29 mouse cellular contexts compared by ENCODE assay signal in the genomic region with DNA sequence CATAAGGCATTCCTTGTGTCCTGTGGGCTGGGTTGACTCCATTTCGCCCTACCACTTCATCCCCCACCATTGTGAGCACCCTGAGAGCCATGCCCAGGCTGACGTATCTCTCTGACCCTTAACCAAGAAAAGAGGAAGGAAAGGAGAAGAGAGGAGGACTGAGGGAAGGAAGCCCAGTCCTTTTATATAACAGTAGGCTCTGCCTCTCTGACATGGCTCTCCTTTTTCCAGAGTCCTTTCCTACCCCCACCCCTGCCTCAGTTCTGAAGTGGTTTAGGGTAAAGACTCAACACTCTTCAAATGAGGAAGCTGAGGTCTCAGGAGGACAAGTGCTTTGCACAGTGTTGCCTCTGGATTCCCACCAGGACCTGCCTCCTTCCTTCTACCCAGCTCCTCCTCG. TPM values are rescaled to one million over a fixed set of nuclear protein-coding genes. Genes with fewer than 3 reads are reported as not detected.
DNase-seq lines count a peak whose midpoint lies in the region; ATAC-seq and TF ChIP-seq lines count a peak whose summit lies in the region.
"Had no signal": no experiment of that assay in that cellular context is flagged by ENCODE, and none has a peak within 500 bp of the region (broad histone marks: within the 10 kb centered on the region; RNA-seq: fewer than 3 reads in every experiment).

No protein-coding gene starts in this region.

- WGBS in liver, embryonic 13.5 days (ENCODE audit: insufficient replicate concordance): 23% methylated on average over 3 of the region's 3 CpGs
- 26% methylated on average over 3 of the region's 3 CpGs for WGBS in liver, postnatal 0 days (ENCODE audit: insufficient replicate concordance)
- 71% methylated on average over 3 of the region's 3 CpGs for WGBS in embryonic facial prominence, embryonic 10.5 days

- TF ChIP-seq EP300 in liver, postnatal 0 days (IDR thresholded peaks at IDR 0.05; ENCODE audit: low read depth): no peak

- TF ChIP-seq CTCF in liver, postnatal 0 days (IDR thresholded peaks at IDR 0.05; ENCODE audit: low read depth): no peak

- no peak overlapping the region for H3K4me3 ChIP-seq in liver, embryonic 13.5 days (replicated peaks)
- H3K4me3 ChIP-seq in liver, postnatal 0 days (ENCODE audit: low read depth, low read length): no peak overlapping the region
- no peak overlapping the region for H3K4me3 ChIP-seq in embryonic facial prominence, embryonic 10.5 days
- H3K4me3 ChIP-seq: heart, embryonic 15.5 days; intestine, embryonic 15.5 days; lung, embryonic 15.5 days; neural tube, embryonic 15.5 days had no signal

- no peak overlapping the region for H3K4me2 ChIP-seq in liver, embryonic 13.5 days
- no peak overlapping the region for H3K4me2 ChIP-seq in liver, postnatal 0 days (ENCODE audit: low read depth, low read length)
- H3K4me2 ChIP-seq: heart, embryonic 15.5 days; intestine, embryonic 15.5 days; lung, embryonic 15.5 days; neural tube, embryonic 15.5 days had no signal

- no peaks in the 10 kb centered on the region for H3K27me3 ChIP-seq in liver, embryonic 13.5 days
- no peaks in the 10 kb centered on the region for H3K27me3 ChIP-seq in liver, postnatal 0 days (ENCODE audit: insufficient read depth, low read length)
- H3K27me3 ChIP-seq in embryonic facial prominence, embryonic 10.5 days (replicated peaks; ENCODE audit: low read depth, poor library complexity, severe bottlenecking): no peaks in the 10 kb centered on the region
- H3K27me3 ChIP-seq: CH12.LX; heart, embryonic 15.5 days; intestine, embryonic 15.5 days; lung, embryonic 15.5 days; neural tube, embryonic 15.5 days had no signal

- peak overlapping the region; percentile 25; the same call in 1 of the 2 replicates for H3K27ac ChIP-seq in liver, embryonic 13.5 days
- H3K27ac ChIP-seq in liver, postnatal 0 days (ENCODE audit: low read depth): 0 out of 2 replicates have a peak overlapping the region, but pooled peaks have one; percentile 3
- H3K27ac ChIP-seq in embryonic facial prominence, embryonic 10.5 days (replicated peaks): no peak overlapping the region
- H3K27ac ChIP-seq: heart, embryonic 15.5 days; intestine, embryonic 15.5 days; liver, embryonic 14.5 days; lung, embryonic 15.5 days; neural tube, embryonic 15.5 days; stomach, postnatal 0 days had no signal

- no peak for ATAC-seq in liver, embryonic 13.5 days (ENCODE audit: low read depth)
- ATAC-seq in liver, postnatal 0 days: no peak
- ATAC-seq in neutrophil, adult 5-6 weeks (ENCODE audit: extremely low read depth, insufficient number of reproducible peaks, low FRiP score, poor library complexity, severe bottlenecking): 0 out of 2 replicates have a peak, but pooled peaks have one; percentile 10
- ATAC-seq: activated CD4-positive, CD25-positive, alpha-beta regulatory T cell, adult 4 months; forebrain, embryonic 14.5 days; hindbrain, embryonic 16.5 days; intestine, embryonic 15.5 days had no signal

- H3K9me3 ChIP-seq in liver, embryonic 13.5 days (replicated peaks): no peaks in the 10 kb centered on the region
- H3K9me3 ChIP-seq in liver, postnatal 0 days (ENCODE audit: low read length): no peaks in the 10 kb centered on the region
- no peaks in the 10 kb centered on the region for H3K9me3 ChIP-seq in embryonic facial prominence, embryonic 10.5 days
- H3K9me3 ChIP-seq: G1E; heart, embryonic 15.5 days; intestine, embryonic 15.5 days; lung, embryonic 15.5 days; neural tube, embryonic 15.5 days had no signal

- H3K36me3 ChIP-seq in liver, embryonic 13.5 days: no peaks in the 10 kb centered on the region
- H3K36me3 ChIP-seq in liver, postnatal 0 days (replicated peaks; ENCODE audit: insufficient read depth, low read length): no peaks in the 10 kb centered on the region
- no peaks in the 10 kb centered on the region for H3K36me3 ChIP-seq in embryonic facial prominence, embryonic 10.5 days (replicated peaks)
- H3K36me3 ChIP-seq: G1E; heart, embryonic 15.5 days; intestine, embryonic 15.5 days; lung, embryonic 15.5 days; neural tube, embryonic 15.5 days had no signal

- no peak for DNase-seq in liver, embryonic 13.5 days
- DNase-seq in liver (no peak), MEL-GATA-1-ER (ENCODE audit: extremely low read depth, low read depth) (peak; percentile 74)
- no peak for DNase-seq in liver, postnatal 0 days
- no peak for DNase-seq in embryonic facial prominence, embryonic 10.5 days (ENCODE audit: low spot score)
- no peak for DNase-seq in urinary bladder, postnatal 14 days (ENCODE audit: low spot score)
- DNase-seq: adrenal gland, adult 8-10 months; B cell, adult 2 months; cerebellum, adult 18-20 months; cerebellum, postnatal 14 days; gastrocnemius, postnatal 10 days; heart, adult 18-20 months; heart, postnatal 36 days; kidney, adult 8-10 months; kidney, postnatal 14 days; thymus, adult 2 months; thymus, postnatal 4 days had no signal

- peaks cover 56% of the 10 kb centered on the region for H3K4me1 ChIP-seq in liver, embryonic 13.5 days (replicated peaks)
- H3K4me1 ChIP-seq in liver, postnatal 0 days (ENCODE audit: insufficient read depth): peaks cover 35% of the 10 kb centered on the region
- H3K4me1 ChIP-seq in embryonic facial prominence, embryonic 10.5 days: peaks cover 20% of the 10 kb centered on the region

- no peak overlapping the region for H3K9ac ChIP-seq in liver, embryonic 13.5 days
- H3K9ac ChIP-seq in liver, postnatal 0 days (replicated peaks): no peak overlapping the region
- H3K9ac ChIP-seq: heart, embryonic 15.5 days; intestine, embryonic 15.5 days; liver, embryonic 14.5 days; lung, embryonic 15.5 days; neural tube, embryonic 15.5 days had no signal

RNA-seq across cellular contexts. Expression of a gene that starts 13.0 kb away (rescaled TPM):
- 24.4 and 28.9 TPM in 2 replicates for polyA plus RNA-seq in liver, embryonic 13.5 days (2015; fragmentation: Nextera tagmentation; extraction: Ambion mirVana)
- 18.7 and 19.4 TPM in 2 replicates for polyA plus RNA-seq in liver, postnatal 0 days (2015; fragmentation: Nextera tagmentation; extraction: Ambion mirVana)
- 7.4 and 9.8 TPM in 2 replicates for total RNA-seq in neutrophil, adult 5-6 weeks (2017)
- 18.0 and 21.3 TPM in 2 replicates for polyA plus RNA-seq in embryonic facial prominence, embryonic 10.5 days (2016; fragmentation: Nextera tagmentation; extraction: Ambion mirVana)

RNA-seq across cellular contexts. Expression of a gene that starts 27.1 kb away (rescaled TPM):
- 1.1 and 1.8 TPM in 2 replicates for polyA plus RNA-seq in liver, embryonic 13.5 days (2015; fragmentation: Nextera tagmentation; extraction: Ambion mirVana)
- polyA plus RNA-seq in liver, postnatal 0 days (2015; fragmentation: Nextera tagmentation; extraction: Ambion mirVana): 8.3 and 18.9 TPM in 2 replicates
- not detected in 2 replicates for total RNA-seq in neutrophil, adult 5-6 weeks (2017)
- polyA plus RNA-seq in embryonic facial prominence, embryonic 10.5 days (2016; fragmentation: Nextera tagmentation; extraction: Ambion mirVana): 9.7 and 10.9 TPM in 2 replicates
- total RNA-seq: G1E had no signal
- polyA plus RNA-seq: activated CD4-positive, CD25-positive, alpha-beta regulatory T cell, adult 4 months; G1E had no signal
